Mouse (Mus musculus): Measurements from ENCODE around the gene Olfr597.
"Not testable (repeated sequence)": the region's sequence is repeated elsewhere in the genome, so short reads cannot be mapped to it uniquely, and the experiment has no call there.

The Olfr597 gene

GRCm38 (mm10) chr7:103316015-103316414 is at the start of gene Olfr597:
TSS of gene Olfr597 (plus strand) at chr7:103316315.
- DNase-seq (ENCODE audit: low read depth, low spot score), result not testable (repeated sequence)

GRCm38 (mm10) chr7:103305348-103305747 is 10.8 kb upstream of the Olfr597 start, which contains the start of gene Olfr596:
TSS of gene Olfr596 (plus strand) at chr7:103305648.
- DNase-seq (ENCODE audit: low read depth, low spot score), result not testable (repeated sequence)

- DNase-seq (ENCODE audit: low read depth, low spot score), result no peak
Measured at GRCm38 (mm10) chr7:103323268-103323667, 7.2 kb downstream of the Olfr597 start, which contains the start of gene Olfr598. TSS of gene Olfr598 (plus strand) at chr7:103323568.

- no peak for DNase-seq (ENCODE audit: low read depth, low spot score)
Measured at GRCm38 (mm10) chr7:103335617-103336016, 19.5 kb downstream of the Olfr597 start, which contains the start of gene Olfr599. TSS of gene Olfr599 (plus strand) at chr7:103335917.

- DNase-seq (ENCODE audit: low read depth, low spot score), result no peak
Measured at GRCm38 (mm10) chr7:103349569-103349968, 33.5 kb downstream of the Olfr597 start, which contains the start of gene Olfr600. TSS of gene Olfr600 (minus strand) at chr7:103349669.

- DNase-seq (ENCODE audit: low read depth, low spot score), result no peak
Measured at GRCm38 (mm10) chr7:103362555-103362954, 46.4 kb downstream of the Olfr597 start, which contains the start of gene Olfr601. TSS of gene Olfr601 (minus strand) at chr7:103362655.
